Mouse (Mus musculus) retina, adult 2 months (tissue): Measurements from ENCODE around the gene Zfp593.

Source experiments
- DNase-seq: peaks from one replicate; pipeline ENCODE4 v3.0.0-alpha.2; 2012; ENCODE audit warnings: low read depth, low spot score

The Zfp593 gene

GRCm38 (mm10) chr4:134234876-134235275, 10.5 kb downstream of the Zfp593 start:
- no peak for DNase-seq

DNA sequence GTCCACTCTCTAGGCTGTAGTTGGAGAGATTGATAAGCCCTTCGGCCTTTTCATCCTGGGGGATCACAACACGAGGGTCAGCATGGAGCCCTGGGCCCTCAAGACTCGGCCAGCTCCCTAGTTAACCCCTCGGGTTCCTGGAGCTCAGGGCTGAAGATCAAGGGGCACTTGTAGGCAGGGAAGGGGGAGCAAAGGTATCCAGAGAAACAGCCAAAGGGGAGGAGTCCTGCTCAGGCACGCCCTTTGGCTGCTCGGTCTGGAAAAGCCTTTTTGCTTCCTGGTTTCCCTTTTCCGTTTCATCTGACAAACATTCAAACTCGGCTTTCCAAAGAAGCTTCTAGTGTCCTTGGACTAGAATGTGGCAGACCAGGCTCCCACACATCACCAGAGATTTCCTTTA, 15.0 kb downstream of the Zfp593 start:
- DNase-seq: no peak

- DNase-seq: no peak
These were observed 18.2 kb downstream of the Zfp593 start, which contains the start of gene Catsper4 for GRCm38 (mm10) chr4:134227194-134227593. Catsper4 (minus strand) TSS chr4:134227383.

GRCm38 (mm10) chr4:134222793-134223600, 22.4 kb downstream of the Zfp593 start:
- DNase-seq: no peak

- no peak for DNase-seq
These were observed 38.8 kb downstream of the Zfp593 start for GRCm38 (mm10) chr4:134206488-134207053.

- no peak for DNase-seq
These were observed 42.0 kb downstream of the Zfp593 start for GRCm38 (mm10) chr4:134203340-134203896.

DNA sequence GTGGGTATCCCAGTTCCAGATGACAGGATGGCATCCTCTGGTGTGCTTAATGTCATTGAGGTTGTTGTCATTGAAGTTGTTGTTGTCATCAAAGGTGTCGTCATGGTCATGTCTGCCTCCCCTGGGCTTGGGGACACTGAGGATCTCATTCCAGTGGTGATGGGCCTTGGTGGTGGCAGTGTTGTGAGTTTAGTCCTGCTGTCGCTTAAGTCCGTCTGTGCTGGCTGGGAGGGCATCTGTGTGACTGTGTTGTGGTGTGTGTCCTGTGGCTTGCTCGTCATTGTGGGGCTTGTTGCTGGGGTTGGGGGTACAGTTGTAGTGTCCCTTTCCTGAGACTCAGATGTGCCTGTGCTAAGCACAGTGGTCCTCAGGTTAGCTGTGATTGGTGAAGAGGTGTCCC, 42.5 kb downstream of the Zfp593 start, which contains the start of gene Gm7534:
TSS of gene Gm7534 (minus strand) at position 101 of the 400 bp plus-strand sequence.
- DNase-seq: no peak

GRCm38 (mm10) chr4:134199371-134199770, 46.0 kb downstream of the Zfp593 start:
- no peak for DNase-seq
